Mouse (Mus musculus): ENCODE data around the gene Umad1. TPM values are rescaled to one million over a fixed set of nuclear protein-coding genes. Genes with fewer than 3 reads are reported as not detected.

Gene Umad1
- total RNA-seq, 1 experiment, result 0.98 TPM

GRCm38 (mm10) chr6:8345219-8345856 is 86.2 kb downstream of the Umad1 start:
- Histone ChIP-seq H3K4me3 (ENCODE audit: insufficient read depth in 1 of 2, low read depth in 1 of 2, low read length in 2 of 2, poor library complexity in 1 of 2, severe bottlenecking in 1 of 2) (no peak overlapping the region), H3K36me3 (ENCODE audit: control insufficient read depth, insufficient read depth, low read length, poor library complexity, severe bottlenecking) (no peaks in the 10 kb centered on the region), H3K9me3 (ENCODE audit: control insufficient read depth, insufficient read depth, low read depth, low read length) (no peaks in the 10 kb centered on the region), H3K4me1 (ENCODE audit: control insufficient read depth in 2 of 2, insufficient read depth in 2 of 2, low read length in 2 of 2, poor library complexity in 1 of 2) (peaks cover 2% of the 10 kb centered on the region in 2 experiments; a peak in 1 of 4 replicates), H3K9ac (ENCODE audit: insufficient read depth, low read depth, low read length, poor library complexity, severe bottlenecking) (no peak overlapping the region), H3K27ac (ENCODE audit: insufficient read depth, low read depth, low read length, poor library complexity, severe bottlenecking) (no peak overlapping the region)
- in situ Hi-C loops (cut with MboI; ENCODE audit: low sequenced_read_pairs in 2 of 2, unreplicated experiment in 2 of 2), result no loop called here
- DNase-seq (ENCODE audit: low read depth, low spot score), result no peak
- TF ChIP-seq CHD2 (IDR thresholded peaks at IDR 0.05; ENCODE audit: low read depth, low read length), result no peak
- no peak for TF ChIP-seq HCFC1 (IDR thresholded peaks at IDR 0.05; ENCODE audit: borderline replicate concordance, insufficient read depth, low read length)
- TF ChIP-seq ZC3H11A (IDR thresholded peaks at IDR 0.05; ENCODE audit: borderline replicate concordance, low read depth, low read length), result no peak
- peak; percentile 82 for TF ChIP-seq MAFK (IDR thresholded peaks at IDR 0.05; ENCODE audit: insufficient read depth, low read depth, low read length)

- Histone ChIP-seq H3K9ac (ENCODE audit: insufficient read depth, low read depth, low read length, poor library complexity, severe bottlenecking) (no peak overlapping the region), H3K36me3 (ENCODE audit: control insufficient read depth, insufficient read depth, low read length, poor library complexity, severe bottlenecking) (no peaks in the 10 kb centered on the region), H3K27ac (ENCODE audit: insufficient read depth, low read depth, low read length, poor library complexity, severe bottlenecking) (no peak overlapping the region), H3K4me3 (ENCODE audit: insufficient read depth in 1 of 2, low read depth in 1 of 2, low read length in 2 of 2, poor library complexity in 1 of 2, severe bottlenecking in 1 of 2) (no peak overlapping the region), H3K4me1 (ENCODE audit: control insufficient read depth in 2 of 2, insufficient read depth in 2 of 2, low read length in 2 of 2, poor library complexity in 1 of 2) (peaks cover 2% of the 10 kb centered on the region in 2 experiments; a peak in 1 of 4 replicates), H3K9me3 (ENCODE audit: control insufficient read depth, insufficient read depth, low read depth, low read length) (no peaks in the 10 kb centered on the region)
- DNase-seq (ENCODE audit: low read depth, low spot score), result no peak
- TF ChIP-seq ZNF384 (IDR thresholded peaks at IDR 0.05; ENCODE audit: low read depth, low read length) (no peak), ZC3H11A (IDR thresholded peaks at IDR 0.05; ENCODE audit: borderline replicate concordance, low read depth, low read length) (no peak), CHD2 (IDR thresholded peaks at IDR 0.05; ENCODE audit: low read depth, low read length) (no peak), MAFK (IDR thresholded peaks at IDR 0.05; ENCODE audit: insufficient read depth, low read depth, low read length) (no peak), HCFC1 (IDR thresholded peaks at IDR 0.05; ENCODE audit: borderline replicate concordance, insufficient read depth, low read length) (no peak)
- in situ Hi-C loops (cut with MboI; ENCODE audit: low sequenced_read_pairs in 2 of 2, unreplicated experiment in 2 of 2), result no loop called here
Observed at GRCm38 (mm10) chr6:8347154-8347553, 88.1 kb downstream of the Umad1 start.

- Histone ChIP-seq H3K4me1 (ENCODE audit: control insufficient read depth in 2 of 2, insufficient read depth in 2 of 2, low read length in 2 of 2, poor library complexity in 1 of 2) (peaks cover 2 to 5% of the 10 kb centered on the region in 2 experiments; a peak in 2 of 4 replicates), H3K36me3 (ENCODE audit: control insufficient read depth, insufficient read depth, low read length, poor library complexity, severe bottlenecking) (no peaks in the 10 kb centered on the region), H3K9ac (ENCODE audit: insufficient read depth, low read depth, low read length, poor library complexity, severe bottlenecking) (no peak overlapping the region), H3K4me3 (ENCODE audit: insufficient read depth in 1 of 2, low read depth in 1 of 2, low read length in 2 of 2, poor library complexity in 1 of 2, severe bottlenecking in 1 of 2) (no peak overlapping the region), H3K27ac (ENCODE audit: insufficient read depth, low read depth, low read length, poor library complexity, severe bottlenecking) (no peak overlapping the region), H3K9me3 (ENCODE audit: control insufficient read depth, insufficient read depth, low read depth, low read length) (no peaks in the 10 kb centered on the region)
- in situ Hi-C loops (cut with MboI; ENCODE audit: low sequenced_read_pairs in 2 of 2, unreplicated experiment in 2 of 2), result no loop called here
- DNase-seq (ENCODE audit: low read depth, low spot score), result no peak
- TF ChIP-seq HCFC1 (IDR thresholded peaks at IDR 0.05; ENCODE audit: borderline replicate concordance, insufficient read depth, low read length), result no peak
Observed at GRCm38 (mm10) chr6:8348344-8348743, 89.3 kb downstream of the Umad1 start.

- H3K36me3 ChIP-seq (ENCODE audit: control insufficient read depth, insufficient read depth, low read length, poor library complexity, severe bottlenecking), result no peaks in the 10 kb centered on the region
- H3K9ac ChIP-seq (ENCODE audit: insufficient read depth, low read depth, low read length, poor library complexity, severe bottlenecking), result no peak overlapping the region
- in situ Hi-C loops (cut with MboI; ENCODE audit: low sequenced_read_pairs in 2 of 2, unreplicated experiment in 2 of 2), result no loop called here
- H3K27ac ChIP-seq (ENCODE audit: insufficient read depth, low read depth, low read length, poor library complexity, severe bottlenecking), result no peak overlapping the region
- H3K9me3 ChIP-seq (ENCODE audit: control insufficient read depth, insufficient read depth, low read depth, low read length), result no peaks in the 10 kb centered on the region
- no peak overlapping the region for H3K4me3 ChIP-seq (ENCODE audit: insufficient read depth in 1 of 2, low read depth in 1 of 2, low read length in 2 of 2, poor library complexity in 1 of 2, severe bottlenecking in 1 of 2)
- no peak for TF ChIP-seq CHD2 (IDR thresholded peaks at IDR 0.05; ENCODE audit: low read depth, low read length)
- peaks cover 5 to 7% of the 10 kb centered on the region in 2 experiments; a peak in 2 of 4 replicates for H3K4me1 ChIP-seq (ENCODE audit: control insufficient read depth in 2 of 2, insufficient read depth in 2 of 2, low read length in 2 of 2, poor library complexity in 1 of 2)
- no peak for DNase-seq (ENCODE audit: low read depth, low spot score)
Observed at GRCm38 (mm10) chr6:8349060-8349670, 90.1 kb downstream of the Umad1 start.

- no peak overlapping the region for H3K27ac ChIP-seq (ENCODE audit: insufficient read depth, low read depth, low read length, poor library complexity, severe bottlenecking)
- TF ChIP-seq HCFC1 (IDR thresholded peaks at IDR 0.05; ENCODE audit: borderline replicate concordance, insufficient read depth, low read length) (no peak), MAFK (IDR thresholded peaks at IDR 0.05; ENCODE audit: insufficient read depth, low read depth, low read length) (no peak), ZNF384 (IDR thresholded peaks at IDR 0.05; ENCODE audit: low read depth, low read length) (no peak)
- peaks cover 5 to 6% of the 10 kb centered on the region in 2 experiments; a peak in 2 of 4 replicates for H3K4me1 ChIP-seq (ENCODE audit: control insufficient read depth in 2 of 2, insufficient read depth in 2 of 2, low read length in 2 of 2, poor library complexity in 1 of 2)
- DNase-seq (ENCODE audit: low read depth, low spot score), result no peak
- H3K9me3 ChIP-seq (ENCODE audit: control insufficient read depth, insufficient read depth, low read depth, low read length), result no peaks in the 10 kb centered on the region
- no peak overlapping the region for H3K4me3 ChIP-seq (ENCODE audit: insufficient read depth in 1 of 2, low read depth in 1 of 2, low read length in 2 of 2, poor library complexity in 1 of 2, severe bottlenecking in 1 of 2)
- in situ Hi-C loops (cut with MboI; ENCODE audit: low sequenced_read_pairs in 2 of 2, unreplicated experiment in 2 of 2), result no loop called here
- H3K9ac ChIP-seq (ENCODE audit: insufficient read depth, low read depth, low read length, poor library complexity, severe bottlenecking), result no peak overlapping the region
- no peaks in the 10 kb centered on the region for H3K36me3 ChIP-seq (ENCODE audit: control insufficient read depth, insufficient read depth, low read length, poor library complexity, severe bottlenecking)
Observed at GRCm38 (mm10) chr6:8351507-8351906, 92.4 kb downstream of the Umad1 start.
